Mouse (Mus musculus): ENCODE data around the gene Cacna1d.

DNA sequence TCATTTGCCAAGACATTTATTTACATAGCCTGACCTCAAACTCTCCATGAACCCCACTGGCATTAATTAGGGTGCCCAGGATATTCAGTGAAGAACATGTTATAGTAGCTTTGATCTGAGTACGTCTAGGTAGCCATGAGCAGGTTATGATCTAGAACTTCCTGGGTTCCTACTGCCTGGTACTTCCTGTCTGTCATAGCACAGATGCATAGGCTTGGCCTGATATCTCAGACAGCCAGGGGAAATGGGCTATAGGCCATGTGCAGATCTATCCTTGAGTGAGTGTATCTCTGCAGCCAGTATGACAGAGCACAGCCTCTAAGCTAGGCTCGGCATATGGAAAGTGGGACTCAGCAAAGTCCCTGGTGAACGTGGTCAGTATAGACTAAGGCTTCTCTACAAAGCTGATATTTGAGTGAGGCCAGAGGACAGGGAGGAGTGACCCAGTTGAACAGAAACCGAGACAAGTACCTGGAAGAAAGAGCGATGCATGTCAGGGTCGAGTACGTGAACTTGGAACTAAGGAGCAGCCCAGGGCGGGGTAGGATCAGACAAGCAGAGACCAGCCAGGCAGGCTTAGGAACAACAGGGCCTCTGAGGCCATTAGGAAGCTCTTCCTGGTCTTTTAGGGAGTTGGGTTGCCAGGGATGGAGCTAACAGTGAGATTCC lies 473.3 kb downstream of the Cacna1d start:
- TF ChIP-seq ZMIZ1 (IDR thresholded peaks at IDR 0.05; ENCODE audit: low read depth, low read length) (no peak), ZC3H11A (IDR thresholded peaks at IDR 0.05; ENCODE audit: low read depth, low read length) (no peak), CHD1 (IDR thresholded peaks at IDR 0.05; ENCODE audit: low read depth, low read length) (no peak), CTCF (IDR thresholded peaks at IDR 0.05 in 2 of 3, conservative IDR thresholded peaks at IDR 0.05 in 1 of 3; ENCODE audit: control insufficient read depth in 1 of 3, insufficient read depth in 1 of 3, low read depth in 2 of 3, low read length in 3 of 3, poor library complexity in 1 of 3, severe bottlenecking in 1 of 3) (no peak), USF2 (IDR thresholded peaks at IDR 0.05; ENCODE audit: borderline replicate concordance in 1 of 2, insufficient read depth in 1 of 2, low read depth in 1 of 2, low read length in 2 of 2) (no peak), MXI1 (IDR thresholded peaks at IDR 0.05; ENCODE audit: low read depth, low read length) (no peak)

Measured in MEL (cell line).